Mouse (Mus musculus): ENCODE results near the gene Srsf2. TPM values are rescaled to one million over a fixed set of nuclear protein-coding genes. Genes with fewer than 3 reads are reported as not detected.
"Not testable (repeated sequence)": the region's sequence is repeated elsewhere in the genome, so short reads cannot be mapped to it uniquely, and the experiment has no call there.

Srsf2 gene
- 100 to 1,000 TPM; 137 to 155 TPM for total RNA-seq (2021)

DNA sequence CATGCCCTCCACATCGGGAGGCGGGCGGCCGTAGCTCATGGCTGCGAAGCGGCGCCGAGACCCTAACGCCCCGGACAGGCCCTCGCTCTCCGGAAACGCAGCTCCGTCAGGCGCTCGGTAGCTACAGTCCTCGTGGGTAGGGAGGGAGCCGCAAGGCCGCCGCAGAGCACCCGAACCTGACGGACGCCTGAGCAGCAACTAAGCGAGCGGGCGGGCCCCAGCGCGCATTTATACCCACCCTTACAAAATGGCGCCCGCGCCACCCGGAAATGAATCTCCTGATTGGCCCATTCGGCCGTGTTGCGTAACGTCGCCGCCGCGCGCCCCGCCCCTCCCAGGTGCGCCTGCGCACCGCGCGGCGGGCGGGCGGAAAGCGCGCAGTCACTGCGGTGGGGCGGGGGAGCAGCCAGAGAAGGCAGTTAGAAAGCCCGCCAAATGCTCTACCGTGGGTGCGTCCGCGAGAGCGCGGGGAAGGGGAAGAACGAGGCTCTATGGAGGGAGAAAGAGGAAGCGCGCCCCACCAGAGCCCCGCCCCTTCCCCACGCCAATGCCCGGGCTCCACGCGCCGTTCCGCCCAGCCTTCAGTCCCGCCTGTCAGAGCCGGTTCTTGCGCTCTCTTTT lies at the start of gene Srsf2:
Gene Srsf2, minus strand, starts transcription at position 204 of the 621 bp plus-strand sequence.
- DNase-seq (ENCODE audit: low spot score in 2 of 2), result peak; percentile 97 to 98
- intact Hi-C loops (cut with DNase I), result loop anchor here (1.0 kb wide), 1 partner anchor 10 kb away; the partner anchor contains the start of genes Jmjd6 and Mettl23

DNA sequence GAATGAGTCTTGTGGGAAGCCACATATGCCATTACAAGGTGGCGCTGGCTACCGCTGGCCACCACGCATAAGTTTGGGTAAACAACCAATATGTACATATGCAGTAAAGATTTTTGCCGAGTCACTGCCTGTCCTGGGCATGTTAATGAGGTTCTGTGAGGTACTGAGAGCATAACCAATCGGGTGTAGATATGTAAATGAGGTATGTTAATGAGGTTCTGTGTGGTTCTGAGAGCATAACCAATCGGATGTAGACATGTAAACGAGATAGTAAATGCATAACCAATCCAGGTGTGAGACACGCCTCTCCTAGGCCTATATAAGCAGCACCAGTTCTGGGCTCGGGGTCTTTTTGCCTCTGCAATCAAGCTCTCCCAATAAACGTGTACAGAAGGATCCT lies 49.7 kb upstream of the Srsf2 start:
- intact Hi-C loops (cut with DNase I); DNase-seq (ENCODE audit: low spot score in 2 of 2): not testable (repeated sequence)

DNA sequence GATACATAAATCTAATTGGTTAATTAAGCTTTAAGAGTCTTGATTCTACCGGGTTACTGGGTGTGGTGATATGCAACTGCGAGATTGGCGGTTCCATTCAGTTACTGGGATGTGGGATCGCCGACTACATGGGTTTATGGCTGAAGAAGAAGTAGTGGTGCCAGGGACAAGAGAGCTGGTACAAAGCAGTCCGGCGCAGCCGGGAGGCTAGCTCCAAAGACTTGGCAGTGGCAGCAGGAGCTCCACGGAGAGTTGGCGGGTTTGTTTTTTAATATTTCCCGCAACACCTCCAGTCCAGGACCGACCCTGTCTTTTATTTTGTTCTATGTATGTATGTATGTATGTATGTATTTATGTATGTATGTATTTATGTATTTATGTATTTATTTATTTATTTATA lies 46.4 kb upstream of the Srsf2 start:
- intact Hi-C loops (cut with DNase I), result no loop called here
- DNase-seq (ENCODE audit: low spot score in 2 of 2), result no peak

DNA sequence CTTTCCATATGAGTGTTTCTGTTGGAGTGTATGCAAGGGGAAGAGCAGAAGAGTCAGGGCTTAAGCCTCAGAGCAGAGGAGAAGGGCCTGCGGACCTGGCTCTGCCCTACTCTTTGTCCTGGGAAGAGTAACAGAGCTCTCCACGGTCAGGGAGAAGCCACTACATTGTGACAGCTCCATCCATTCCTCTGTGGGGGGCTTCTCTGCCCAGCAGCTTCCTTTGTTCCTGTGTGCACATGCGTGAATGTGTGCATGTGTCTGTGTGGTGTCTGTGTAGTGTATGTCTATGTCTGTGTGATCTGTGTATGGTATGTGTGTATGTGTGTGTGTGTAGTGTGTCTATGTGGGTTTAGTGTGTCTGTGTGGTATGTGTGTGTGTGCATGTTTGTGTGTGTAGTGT lies 42.5 kb upstream of the Srsf2 start:
- intact Hi-C loops (cut with DNase I), result no loop called here

DNA sequence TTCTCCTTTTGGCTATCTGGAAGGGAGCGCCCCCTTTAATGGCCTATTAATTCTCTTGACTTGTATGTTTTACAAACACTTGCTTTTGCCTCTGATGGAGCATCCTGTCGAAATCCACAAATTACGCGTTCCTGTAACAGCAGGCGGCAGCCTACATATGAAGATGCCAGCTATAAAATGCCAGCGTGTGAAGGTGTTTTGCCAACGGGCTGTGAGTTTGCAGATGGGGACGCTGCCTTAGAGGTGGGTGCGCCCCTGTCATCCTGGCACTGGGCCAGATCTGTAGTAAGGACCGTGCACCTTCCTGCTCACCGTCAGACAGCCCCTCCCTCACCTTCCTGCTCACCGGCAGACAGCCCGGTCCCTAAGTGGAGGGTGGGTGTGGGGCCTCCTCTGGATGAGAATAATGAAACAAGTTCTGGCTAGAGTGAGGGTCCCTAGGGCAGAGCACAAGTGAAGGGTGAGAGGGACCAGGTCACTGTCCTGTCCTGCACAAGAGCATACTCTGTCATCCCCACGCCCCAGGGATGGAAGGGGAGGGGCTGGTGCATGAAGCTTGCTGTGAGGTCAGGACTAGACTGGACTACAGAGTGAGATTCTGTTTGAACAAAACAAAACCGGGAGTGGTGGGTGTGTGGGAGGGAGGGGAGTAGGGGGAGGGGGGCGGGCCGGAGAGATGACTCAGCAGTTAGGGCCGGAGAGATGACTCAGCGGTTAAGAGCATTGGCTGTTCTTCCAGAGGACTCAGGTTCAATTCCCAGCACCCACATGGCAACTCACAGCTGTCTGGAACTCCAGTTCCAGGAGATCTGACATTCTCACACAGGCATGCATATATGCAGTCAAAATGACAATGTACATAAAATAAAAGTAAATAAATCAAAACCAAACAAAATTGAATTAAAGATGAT lies 40.9 kb upstream of the Srsf2 start:
- DNase-seq (ENCODE audit: low spot score in 2 of 2), result no peak
- intact Hi-C loops (cut with DNase I), result no loop called here

More for the DNA sequence above, 42.5 kb upstream of the Srsf2 start:
- no peak for DNase-seq (ENCODE audit: low spot score in 2 of 2)

DNA sequence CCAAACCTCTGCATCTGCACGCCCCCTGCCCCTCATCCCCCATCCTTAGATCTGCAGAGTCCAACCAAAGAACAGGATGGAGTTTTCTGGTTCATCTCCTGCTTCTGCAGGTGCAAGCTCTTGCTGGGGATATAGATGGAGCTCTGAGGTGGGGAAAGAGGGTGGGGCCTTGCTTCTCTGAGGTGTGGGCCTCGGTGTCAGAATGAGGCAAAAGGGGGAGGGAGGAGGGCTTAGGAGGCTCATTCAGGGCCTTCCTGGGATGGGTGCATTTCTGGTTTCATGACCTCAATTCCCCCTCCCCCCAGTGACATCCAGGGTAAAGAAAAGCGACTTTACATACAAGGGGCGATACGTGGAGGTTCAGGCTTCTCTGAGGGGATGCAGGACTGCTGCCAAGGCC lies 34.2 kb upstream of the Srsf2 start:
- intact Hi-C loops (cut with DNase I), result loop anchor here (5.0 to 10.0 kb wide), 2 partner anchors 155 to 288 kb away; no protein-coding TSS in a partner anchor
- no peak for DNase-seq (ENCODE audit: low spot score in 2 of 2)

DNA sequence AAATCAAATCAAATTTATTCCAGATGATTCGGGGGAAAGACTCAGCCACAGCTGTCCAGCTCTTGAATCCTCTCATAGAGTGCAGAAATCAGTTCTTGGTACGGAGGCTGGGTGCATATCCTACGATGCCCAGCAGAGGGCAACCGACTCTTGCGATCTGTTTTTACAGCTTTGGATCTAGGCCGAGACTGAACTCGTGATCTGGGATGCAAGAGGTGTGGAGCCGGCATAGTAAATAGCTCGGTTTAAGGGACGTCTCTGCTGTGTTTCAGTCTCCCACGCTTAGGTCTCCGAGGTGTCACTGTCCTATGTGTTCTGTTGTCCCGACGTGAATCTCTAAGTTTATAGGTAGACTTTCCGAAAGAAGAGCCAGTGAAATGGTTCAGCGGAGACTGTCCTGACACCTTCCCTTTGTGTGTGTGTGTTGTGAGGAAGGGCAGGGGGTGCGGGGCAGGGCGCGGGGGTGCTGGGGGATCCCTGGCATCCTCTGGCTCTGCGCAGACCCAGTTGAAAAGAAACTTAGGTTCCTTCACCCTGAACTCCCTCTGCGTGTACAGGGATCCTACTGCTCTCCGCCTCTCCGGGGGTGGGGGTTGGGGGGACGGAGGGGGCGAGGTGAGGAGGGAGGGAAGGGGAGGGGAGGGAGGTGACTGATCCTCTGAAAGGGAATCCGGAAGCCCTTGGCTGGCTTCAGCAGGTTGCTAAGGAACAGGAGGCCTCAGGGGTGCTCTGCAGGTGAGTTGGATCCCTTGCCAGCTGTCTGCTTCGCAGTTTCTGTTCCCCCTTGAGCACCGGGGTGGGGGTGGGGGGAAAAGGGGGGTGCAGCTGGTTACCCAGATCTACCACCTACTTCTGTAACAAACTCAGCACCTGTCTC lies 32.6 kb upstream of the Srsf2 start:
- intact Hi-C loops (cut with DNase I), result loop anchor here (1.0 to 10.0 kb wide), 3 partner anchors 157 to 289 kb away; no protein-coding TSS in a partner anchor
- DNase-seq (ENCODE audit: low spot score in 2 of 2), result peak; percentile 71 to 77

DNA sequence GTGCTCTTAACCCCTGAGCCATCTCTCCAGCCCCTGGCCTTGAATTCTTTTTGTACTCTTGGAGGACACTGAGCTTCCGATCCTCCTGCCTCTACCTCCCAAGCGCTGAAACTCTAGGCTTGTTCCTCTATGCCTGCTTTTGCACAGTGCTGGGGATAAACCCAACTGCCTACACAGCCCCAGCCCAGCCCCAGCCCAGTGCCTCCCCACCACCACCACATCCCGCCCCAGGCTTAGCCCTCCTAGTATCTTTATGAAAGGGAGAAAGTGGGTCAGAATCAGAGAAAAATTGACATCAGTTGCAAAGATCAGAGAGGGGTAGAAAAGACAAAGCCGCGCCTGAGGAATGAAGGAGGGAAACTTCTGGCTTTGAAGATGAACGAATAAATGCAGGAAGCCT lies 31.2 kb upstream of the Srsf2 start:
- no peak for DNase-seq (ENCODE audit: low spot score in 2 of 2)
- intact Hi-C loops (cut with DNase I), result loop anchor here (10.0 kb wide), 1 partner anchor 291 kb away; no protein-coding TSS in a partner anchor

DNA sequence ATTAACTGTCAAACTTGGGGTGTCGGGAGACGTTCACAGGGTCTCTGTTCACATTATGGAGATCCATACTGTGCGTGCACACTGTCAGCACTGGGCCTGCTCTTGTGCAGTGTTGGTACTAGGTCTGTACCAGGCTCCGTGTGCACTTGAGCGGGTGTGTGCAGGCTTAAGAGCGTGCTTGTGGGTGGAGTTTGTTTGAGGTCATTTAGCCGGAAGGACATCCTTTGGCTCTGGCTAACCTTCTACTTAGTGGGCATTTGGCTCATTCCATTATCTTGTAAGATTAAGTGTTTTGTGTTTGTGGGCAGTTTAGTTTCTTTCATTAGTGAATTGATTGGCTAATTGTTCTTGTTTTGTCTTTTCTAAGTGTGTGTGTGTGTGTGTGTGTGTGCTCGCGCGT lies 29.6 kb upstream of the Srsf2 start:
- intact Hi-C loops (cut with DNase I), result loop anchor here (10.0 kb wide), 1 partner anchor 292 kb away; no protein-coding TSS in a partner anchor

DNA sequence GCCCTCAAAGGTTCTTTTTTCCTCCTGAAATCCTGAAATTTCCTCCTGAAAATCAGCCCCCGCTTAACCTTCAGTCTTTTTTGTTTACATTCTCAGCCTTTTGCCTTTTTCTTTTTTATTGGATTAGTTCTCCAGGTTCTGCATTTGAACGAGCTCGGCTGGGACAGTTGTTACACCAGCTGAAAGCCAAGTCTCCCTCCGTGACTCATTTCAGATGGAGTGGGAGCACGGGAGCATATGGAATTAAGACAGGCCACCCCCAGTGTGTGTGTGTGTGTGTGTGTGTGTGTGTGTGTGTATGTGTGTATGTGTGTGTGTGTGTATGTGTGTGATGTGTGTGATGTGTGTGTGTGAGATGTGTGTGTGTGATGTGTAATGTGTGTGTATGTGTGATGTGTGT lies 28.5 kb upstream of the Srsf2 start:
- intact Hi-C loops (cut with DNase I), result loop anchor here (10.0 kb wide), 1 partner anchor 293 kb away; no protein-coding TSS in a partner anchor
- peak; percentile 28 to 35 for DNase-seq (ENCODE audit: low spot score in 2 of 2)

More for the DNA sequence above, 29.6 kb upstream of the Srsf2 start:
- no peak for DNase-seq (ENCODE audit: low spot score in 2 of 2)

DNA sequence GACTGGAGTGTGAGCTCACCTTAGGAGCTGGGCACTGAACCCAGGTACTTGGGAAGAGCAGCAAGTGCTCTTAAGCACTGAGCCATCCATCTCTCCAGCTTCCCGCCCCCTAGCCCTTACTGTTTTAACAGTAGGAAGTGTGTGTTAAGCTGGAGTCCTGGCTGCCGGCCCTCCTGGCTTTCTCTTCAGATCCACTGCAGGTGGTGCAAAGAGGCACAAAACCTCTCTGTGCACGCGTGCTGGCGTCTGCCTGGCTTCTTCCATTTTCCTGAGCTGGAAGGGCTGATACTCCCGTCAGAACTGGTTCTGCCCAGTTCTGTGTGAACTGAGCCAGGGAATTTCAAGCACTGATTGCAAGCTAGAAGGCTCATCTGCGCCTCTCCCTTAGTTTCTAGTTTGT lies 27.9 kb upstream of the Srsf2 start:
- peak; percentile 23 to 45 for DNase-seq (ENCODE audit: low spot score in 2 of 2)

DNA sequence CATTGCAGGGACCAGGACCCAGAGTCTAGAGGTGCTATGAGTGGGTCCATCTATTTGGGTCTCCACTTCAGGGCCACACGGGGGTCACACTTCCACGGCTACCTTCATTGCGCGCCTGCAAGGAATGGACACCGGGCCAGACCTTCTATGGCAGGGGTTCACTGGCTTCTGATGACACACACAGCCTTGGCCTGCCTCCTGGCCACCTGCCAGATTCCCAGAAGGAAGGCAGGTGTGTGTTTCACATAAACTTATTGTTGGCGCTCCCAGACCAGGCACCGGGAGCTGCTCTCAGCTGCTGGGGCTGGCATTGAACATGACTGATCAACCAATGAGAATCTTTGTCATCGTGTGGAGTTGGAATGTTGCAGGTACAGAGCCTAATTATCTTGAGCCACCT lies 25.6 kb upstream of the Srsf2 start:
- intact Hi-C loops (cut with DNase I), result no loop called here
- DNase-seq (ENCODE audit: low spot score in 2 of 2), result no peak

More for the DNA sequence above, 27.9 kb upstream of the Srsf2 start:
- intact Hi-C loops (cut with DNase I), result loop anchor here (10.0 kb wide), 1 partner anchor 294 kb away; no protein-coding TSS in a partner anchor

DNA sequence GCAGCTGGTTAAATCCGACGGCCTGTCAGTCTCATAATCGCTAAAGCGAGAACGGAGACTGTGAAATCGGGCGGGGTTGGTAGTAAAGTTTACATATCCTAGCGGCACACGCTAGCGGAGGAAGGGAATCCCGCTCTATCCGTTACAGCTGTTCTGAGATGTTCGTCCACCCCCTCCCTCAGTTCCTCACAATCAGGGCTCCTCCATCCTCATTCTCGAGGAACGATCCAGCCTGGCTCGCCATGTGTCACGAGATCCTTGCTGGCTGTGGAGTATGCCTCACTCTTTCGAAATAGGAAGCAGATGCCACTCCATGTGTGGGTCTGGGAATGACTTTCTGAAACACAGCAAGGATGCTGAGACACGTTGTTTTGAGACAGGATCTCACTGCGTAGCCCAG lies 21.1 kb upstream of the Srsf2 start:
- DNase-seq (ENCODE audit: low spot score in 2 of 2), result peak; percentile 49 to 51
- intact Hi-C loops (cut with DNase I), result no loop called here

DNA sequence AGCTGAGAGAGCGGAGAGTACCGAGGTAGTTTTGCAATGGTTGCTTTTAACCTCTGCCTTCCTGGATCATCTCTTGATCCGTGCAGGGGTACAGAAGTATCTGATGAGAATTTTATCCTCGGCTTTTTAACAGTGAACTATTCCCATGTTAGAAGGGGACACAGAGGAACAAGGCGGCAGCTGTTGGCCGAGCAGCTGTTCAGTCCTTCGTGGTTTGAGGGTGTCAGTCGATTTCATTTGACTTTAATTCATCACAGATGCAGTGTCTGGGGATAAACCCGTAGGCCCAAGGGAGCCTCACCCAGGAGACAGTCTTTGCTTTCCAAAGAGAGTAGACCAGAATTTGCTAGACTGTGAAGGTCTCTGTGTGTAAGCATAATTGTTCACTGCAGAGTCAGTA lies 18.6 kb upstream of the Srsf2 start:
- intact Hi-C loops (cut with DNase I), result no loop called here

DNA sequence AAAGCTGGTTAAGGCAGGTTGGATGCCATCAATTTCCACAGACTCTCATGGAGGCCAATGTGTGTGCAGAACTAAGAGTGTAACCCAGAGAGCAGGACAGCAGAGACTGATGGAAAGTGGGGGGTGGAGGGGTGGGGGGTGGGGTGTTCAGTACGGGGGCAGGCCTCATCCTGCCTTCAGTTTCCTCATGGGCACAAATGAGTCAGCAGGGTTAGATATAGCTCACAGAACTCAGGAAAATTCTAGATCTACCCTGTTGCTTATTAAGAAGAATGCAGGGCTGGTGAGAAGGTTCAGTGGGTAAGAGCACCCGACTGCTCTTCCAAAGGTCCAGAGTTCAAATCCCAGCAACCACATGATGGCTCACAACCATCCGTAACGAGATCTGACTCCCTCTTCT lies 16.7 kb upstream of the Srsf2 start:
- DNase-seq (ENCODE audit: low spot score in 2 of 2), result no peak
- intact Hi-C loops (cut with DNase I), result no loop called here

More for the DNA sequence above, 18.6 kb upstream of the Srsf2 start:
- no peak for DNase-seq (ENCODE audit: low spot score in 2 of 2)

DNA sequence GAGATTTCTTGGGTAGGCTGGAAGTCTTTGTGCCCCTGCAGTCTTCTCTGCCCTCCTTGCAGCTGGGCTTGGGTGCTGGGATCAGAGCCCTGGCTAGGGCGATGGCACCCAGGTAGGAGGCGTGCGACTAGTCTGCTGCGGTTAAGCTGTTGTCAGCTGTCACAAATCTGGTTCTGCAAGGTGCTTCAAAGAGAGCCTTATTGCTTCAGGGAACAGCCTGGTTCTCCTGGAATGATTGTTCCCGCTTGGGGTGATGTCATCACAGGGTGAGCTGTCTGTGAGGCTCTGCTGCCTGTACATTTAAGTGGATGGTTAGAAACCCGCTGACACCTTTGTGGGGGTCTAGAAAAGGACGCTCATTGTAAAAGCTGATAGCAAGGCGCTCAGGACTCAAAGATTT lies 16.3 kb upstream of the Srsf2 start:
- intact Hi-C loops (cut with DNase I), result no loop called here
- DNase-seq (ENCODE audit: low spot score in 2 of 2), result no peak

DNA sequence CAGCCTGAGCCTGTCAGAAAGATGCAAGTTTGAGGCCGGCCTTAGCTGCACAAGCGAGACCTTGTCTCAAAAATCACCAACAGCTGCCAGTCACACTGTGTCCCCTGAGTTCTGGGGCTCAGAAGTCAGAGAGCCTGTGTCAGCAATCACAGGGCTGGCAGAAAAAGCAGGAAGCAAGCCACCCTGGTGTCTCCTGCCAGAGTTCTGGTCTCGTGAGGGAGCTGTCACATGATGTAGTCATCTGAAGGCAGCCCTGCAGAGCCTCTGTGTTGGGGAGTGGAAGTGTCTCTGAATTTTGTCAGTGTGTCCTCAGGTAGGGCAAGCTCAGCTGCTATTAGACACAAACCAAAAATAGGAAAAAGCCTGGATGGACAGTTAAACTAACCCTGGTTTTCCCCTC lies 15.2 kb upstream of the Srsf2 start:
- intact Hi-C loops (cut with DNase I), result no loop called here
- DNase-seq (ENCODE audit: low spot score in 2 of 2), result no peak

DNA sequence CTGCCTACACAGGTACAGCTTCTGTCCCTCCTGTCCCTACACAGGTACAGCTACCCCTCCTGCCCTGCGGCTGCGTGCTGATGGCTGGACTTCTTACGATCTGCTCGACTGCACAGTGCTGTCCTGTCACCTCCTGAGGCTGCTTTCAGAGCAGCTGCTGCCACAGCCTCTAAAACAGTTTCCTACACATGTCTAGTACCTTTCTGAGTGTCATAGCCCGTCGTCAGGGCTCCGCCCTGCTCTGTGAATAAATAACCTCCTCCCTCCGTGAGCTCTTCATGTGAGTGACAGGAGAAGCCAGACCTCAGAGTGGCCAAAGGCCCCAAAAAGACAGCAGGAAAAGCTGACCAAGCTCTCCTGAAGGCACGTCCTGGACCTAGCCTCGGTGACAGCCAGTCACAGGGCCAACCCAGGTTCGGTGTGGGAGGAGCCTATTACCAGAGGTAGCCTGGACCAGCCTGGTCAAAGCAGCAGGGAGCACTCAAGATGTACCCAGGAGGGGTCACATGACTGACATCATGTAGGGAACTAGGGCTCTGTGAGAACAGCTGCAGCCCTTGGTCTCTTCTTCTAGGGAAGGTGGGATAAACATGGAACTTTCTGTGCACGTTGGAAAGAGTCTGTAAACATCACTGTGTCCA lies 13.2 kb upstream of the Srsf2 start:
- no peak for DNase-seq (ENCODE audit: low spot score in 2 of 2)
- intact Hi-C loops (cut with DNase I), result no loop called here

DNA sequence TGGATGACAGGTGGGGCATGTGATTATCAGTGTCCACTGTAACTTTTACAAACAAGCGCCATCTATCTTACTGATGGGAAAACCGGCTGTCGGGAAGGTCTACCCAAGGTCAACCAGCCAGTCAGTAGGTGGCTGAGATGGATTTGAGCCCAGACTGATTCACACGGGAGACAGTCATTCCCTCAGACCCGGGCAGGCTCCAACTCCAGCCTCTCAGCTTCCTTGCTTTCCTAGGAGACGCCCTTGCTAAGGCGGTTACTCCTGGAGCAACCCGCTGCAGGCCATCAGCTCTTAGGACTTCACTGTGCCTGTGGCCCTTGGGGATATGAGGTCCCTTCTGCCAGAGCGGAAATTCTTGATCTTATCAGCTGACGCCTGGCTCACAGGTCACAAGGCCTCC lies 11.6 kb upstream of the Srsf2 start:
- intact Hi-C loops (cut with DNase I), result no loop called here
- no peak for DNase-seq (ENCODE audit: low spot score in 2 of 2)
